Mouse (Mus musculus) lung, postnatal 0 days (tissue): Measurements from ENCODE around the gene D130043K22Rik. TPM values are rescaled to one million over a fixed set of nuclear protein-coding genes. Genes with fewer than 3 reads are reported as not detected.

ENCODE experiments used
- ATAC-seq: fragments of 200-750 bp; cut with Nextera tagmentation; 2 replicates; pipeline ENCODE4 v1.8.0; 2017; ENCODE audit warnings: moderate library complexity
- DNase-seq: peaks from one replicate; pipeline ENCODE4 v3.0.0-alpha.2; 2016; ENCODE audit warnings: low spot score
- H3K27ac ChIP-seq: fragments of 300-500 bp; sonication (generic); 2 replicates; pipeline ENCODE4 v1.5.1; 2014; ENCODE audit warnings: antibody characterized with exemption, mild to moderate bottlenecking, low read length, mixed read lengths
- H3K27me3 ChIP-seq: fragments of 300-500 bp; sonication (generic); replicated peaks from 2 replicates; pipeline ENCODE4 v1.6.1; 2014; ENCODE audit warnings: low read length, mixed read lengths; ENCODE audit not compliant: insufficient read depth
- H3K36me3 ChIP-seq: fragments of 300-500 bp; sonication (generic); 2 replicates; pipeline ENCODE4 v1.6.1; 2014; ENCODE audit warnings: low read length, mixed read lengths; ENCODE audit not compliant: insufficient read depth
- H3K4me1 ChIP-seq: fragments of 300-500 bp; sonication (generic); 2 replicates; pipeline ENCODE4 v1.6.1; 2014; ENCODE audit warnings: antibody characterized with exemption, low read depth, low read length, mixed read lengths; ENCODE audit not compliant: insufficient read depth
- H3K4me2 ChIP-seq: fragments of 300-500 bp; sonication (generic); replicated peaks from 2 replicates; pipeline ENCODE4 v1.6.1; 2014; ENCODE audit warnings: low read depth, mild to moderate bottlenecking, low read length, moderate library complexity, mixed read lengths
- H3K4me3 ChIP-seq: fragments of 300-500 bp; sonication (generic); 2 replicates; pipeline ENCODE4 v1.5.1; 2014; ENCODE audit warnings: low read depth, low read length
- H3K9ac ChIP-seq: fragments of 300-500 bp; sonication (generic); replicated peaks from 2 replicates; pipeline ENCODE4 v1.6.1; 2014; ENCODE audit warnings: low read depth, mild to moderate bottlenecking
- H3K9me3 ChIP-seq: fragments of 300-500 bp; sonication (generic); 2 replicates; pipeline ENCODE4 v1.6.1; 2016; ENCODE audit warnings: low read length, mixed read lengths
- CTCF ChIP-seq: IDR thresholded peaks from 2 replicates; pipeline ENCODE4 v1.5.1; 2016; ENCODE audit warnings: antibody characterized with exemption, mild to moderate bottlenecking
- EP300 ChIP-seq: IDR thresholded peaks from 2 replicates; pipeline ENCODE4 v1.6.1; 2016; ENCODE audit warnings: antibody characterized with exemption, mild to moderate bottlenecking, control low read depth
- WGBS: fragments of 180-500 bp; shearing (Covaris S2); extraction: QIAGEN DNeasy Blood & Tissue Kit; methylation state at CpG from one replicate; pipeline ENCODE4 v1.1.7; 2014; 5-methylcytosine and 5-hydroxymethylcytosine counted together
- polyA plus RNA-seq: library from polyadenylated mRNA; unstranded; fragments of >200 nt; fragmentation: Nextera tagmentation; extraction: Ambion mirVana; gene quantifications from 2 replicates; pipeline ENCODE4 v1.2.1, GENCODE M21; 2015

The D130043K22Rik gene
- polyA plus RNA-seq, 1 experiment from 2014 or later = 0.35 TPM

DNA sequence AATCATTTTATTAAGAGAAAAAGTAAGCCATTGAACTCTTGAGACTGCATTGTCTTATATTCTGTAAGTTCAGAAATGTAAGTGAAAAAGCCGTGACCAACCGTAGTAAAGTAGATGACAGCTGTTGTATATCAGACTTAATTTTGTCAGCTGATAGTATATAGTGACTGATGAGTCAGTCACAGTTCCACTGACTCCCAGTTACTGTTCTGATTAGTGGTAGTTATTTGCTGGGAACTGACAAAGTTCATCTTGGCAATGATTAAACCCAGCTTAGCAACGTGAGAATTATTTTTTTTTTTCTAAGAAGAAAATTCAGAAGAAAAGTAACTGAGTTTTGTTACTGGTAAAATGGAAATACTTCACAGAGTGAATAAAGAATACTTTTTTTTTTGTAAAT lies 3.2 kb upstream of the D130043K22Rik start:
- 64% methylated on average over 3 of the region's 3 CpGs for WGBS
- DNase-seq (no peak), ATAC-seq (no peak)
- Histone ChIP-seq H3K36me3 (0 out of 2 replicates have a peak, but pooled peaks cover 16% of the 10 kb centered on the region), H3K4me1 (no peaks in the 10 kb centered on the region), H3K9me3 (no peaks in the 10 kb centered on the region), H3K27me3 (no peaks in the 10 kb centered on the region), H3K27ac (no peak overlapping the region), H3K4me3 (no peak overlapping the region), H3K9ac (no peak overlapping the region), H3K4me2 (no peak overlapping the region)
- TF ChIP-seq EP300 = no peak
- TF ChIP-seq CTCF = no peak

DNA sequence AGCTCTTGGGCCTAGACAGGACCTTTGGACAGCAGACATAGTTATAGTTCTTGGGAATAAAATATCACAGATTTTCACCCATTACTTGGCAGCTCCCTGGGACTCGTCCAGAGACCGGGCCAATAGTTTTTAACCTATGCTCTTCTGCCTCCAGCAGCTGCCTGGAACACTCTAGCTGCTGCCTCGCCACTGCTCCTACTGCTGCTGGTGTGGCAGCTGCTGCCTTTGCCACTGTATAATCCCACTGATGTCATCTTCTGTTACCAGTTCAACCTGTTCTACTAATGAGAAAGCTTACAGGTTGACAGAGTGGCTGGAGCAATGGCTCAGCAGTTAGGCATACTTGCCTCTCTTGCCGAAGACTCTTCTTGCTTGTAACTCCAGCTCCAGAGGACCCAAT lies 4.4 kb downstream of the D130043K22Rik start:
- H3K4me2 ChIP-seq = no peak overlapping the region
- TF ChIP-seq EP300 (no peak), CTCF (no peak)
- H3K27me3 ChIP-seq = no peaks in the 10 kb centered on the region
- H3K9ac ChIP-seq = no peak overlapping the region
- ATAC-seq (no peak), DNase-seq (no peak)
- no peak overlapping the region for H3K27ac ChIP-seq
- WGBS = 70% methylated on average over 4 of the region's 4 CpGs
- no peaks in the 10 kb centered on the region for H3K36me3 ChIP-seq
- no peak overlapping the region for H3K4me3 ChIP-seq
- H3K9me3 ChIP-seq = no peaks in the 10 kb centered on the region
- no peaks in the 10 kb centered on the region for H3K4me1 ChIP-seq

DNA sequence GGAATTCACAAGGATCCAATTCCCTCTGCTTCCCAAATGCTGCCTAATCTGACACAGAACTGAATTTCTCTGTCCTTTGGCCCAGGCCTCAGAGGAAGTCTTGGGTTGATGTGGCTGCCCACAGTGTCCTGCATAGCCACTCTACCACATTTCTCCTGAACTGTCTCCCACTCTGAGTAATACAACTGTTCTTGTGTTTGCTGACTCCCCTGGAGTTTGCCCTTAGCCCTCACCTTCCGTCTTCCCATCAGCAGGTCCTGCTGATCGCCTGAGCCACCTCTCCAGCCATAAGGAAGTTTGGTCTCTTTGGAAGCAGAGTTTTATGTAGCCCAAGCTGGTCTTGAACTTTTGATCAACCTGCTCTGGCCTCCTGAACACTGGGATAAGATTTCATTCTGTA lies 7.1 kb downstream of the D130043K22Rik start:
- H3K9me3 ChIP-seq = no peaks in the 10 kb centered on the region
- ATAC-seq (no peak), DNase-seq (no peak)
- H3K9ac ChIP-seq = no peak overlapping the region
- TF ChIP-seq CTCF (no peak), EP300 (no peak)
- H3K36me3 ChIP-seq = no peaks in the 10 kb centered on the region
- 68% methylated on average over 2 of the region's 2 CpGs for WGBS
- H3K27me3 ChIP-seq = no peaks in the 10 kb centered on the region
- no peak overlapping the region for H3K4me2 ChIP-seq
- H3K27ac ChIP-seq = no peak overlapping the region
- no peaks in the 10 kb centered on the region for H3K4me1 ChIP-seq
- no peak overlapping the region for H3K4me3 ChIP-seq

DNA sequence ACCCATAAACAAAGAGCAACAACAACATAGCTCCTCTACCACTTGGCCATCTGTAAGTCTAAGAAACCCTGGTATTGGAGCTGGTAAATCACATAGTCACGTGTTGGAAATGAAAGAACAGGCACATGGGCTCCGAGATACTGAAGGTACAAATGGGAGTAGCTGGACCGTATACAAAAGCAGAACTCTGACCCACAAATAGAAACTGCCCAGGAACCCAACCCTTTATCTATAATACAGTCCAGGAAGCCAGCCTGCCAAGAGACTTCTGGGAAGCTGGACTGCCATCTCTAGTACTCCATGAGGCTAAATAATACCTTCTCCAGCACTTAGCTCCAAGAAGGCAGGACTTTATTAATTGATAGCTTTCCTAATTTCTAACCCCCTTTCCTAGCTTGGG lies 7.6 kb downstream of the D130043K22Rik start:
- no peak for ATAC-seq
- WGBS = 74% methylated on average over 3 of the region's 3 CpGs

DNA sequence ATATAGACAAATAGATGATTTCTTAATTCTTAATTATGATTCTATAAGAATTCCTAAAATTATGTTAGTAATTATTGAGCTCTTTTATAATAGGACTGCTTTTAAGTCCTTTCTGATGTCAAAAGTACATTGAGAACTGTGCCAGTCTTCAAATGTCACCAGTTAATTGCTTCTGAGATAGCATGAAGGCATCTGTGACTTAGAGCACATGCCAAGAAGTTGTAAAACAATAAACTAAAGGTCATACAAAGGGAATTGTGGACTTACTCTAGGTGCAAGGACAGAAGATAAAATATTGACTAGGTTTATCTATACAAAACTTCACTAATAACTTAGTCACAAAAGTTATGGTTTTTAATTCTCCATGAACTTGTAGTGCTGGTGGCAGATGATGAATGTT lies 14.2 kb downstream of the D130043K22Rik start:
- TF ChIP-seq CTCF (no peak), EP300 (no peak)
- Histone ChIP-seq H3K9me3 (no peaks in the 10 kb centered on the region), H3K9ac (no peak overlapping the region), H3K4me1 (no peaks in the 10 kb centered on the region), H3K27me3 (no peaks in the 10 kb centered on the region), H3K4me2 (no peak overlapping the region), H3K36me3 (no peaks in the 10 kb centered on the region), H3K27ac (no peak overlapping the region), H3K4me3 (no peak overlapping the region)
- no peak for DNase-seq
- ATAC-seq = no peak

More for the DNA sequence above, 7.6 kb downstream of the D130043K22Rik start:
- DNase-seq = no peak
- Histone ChIP-seq H3K27me3 (no peaks in the 10 kb centered on the region), H3K4me1 (no peaks in the 10 kb centered on the region), H3K4me3 (no peak overlapping the region), H3K36me3 (no peaks in the 10 kb centered on the region), H3K27ac (no peak overlapping the region), H3K9ac (no peak overlapping the region), H3K4me2 (no peak overlapping the region), H3K9me3 (no peaks in the 10 kb centered on the region)
- TF ChIP-seq EP300 (no peak), CTCF (no peak)

DNA sequence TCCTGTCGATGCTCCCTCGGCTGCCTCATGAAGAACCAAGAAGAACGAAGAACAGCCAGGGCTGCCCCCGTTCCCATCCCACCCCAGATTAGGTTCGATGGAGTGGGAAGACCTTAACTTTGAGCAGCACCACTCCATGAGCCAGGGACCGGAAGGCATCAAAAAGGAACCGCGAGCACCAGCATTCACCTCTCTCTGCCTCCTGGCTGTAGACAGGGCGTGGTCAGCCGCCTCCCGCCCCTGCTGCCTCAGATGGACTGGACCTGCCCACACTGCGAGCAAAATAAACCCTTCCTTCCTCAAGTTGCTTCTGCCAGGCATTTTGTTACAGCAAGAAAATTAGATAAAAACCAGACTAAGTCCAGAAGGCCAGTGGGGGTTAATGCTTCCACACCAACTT lies 16.1 kb downstream of the D130043K22Rik start:
- Histone ChIP-seq H3K9me3 (no peaks in the 10 kb centered on the region), H3K27me3 (no peaks in the 10 kb centered on the region), H3K36me3 (no peaks in the 10 kb centered on the region), H3K9ac (no peak overlapping the region), H3K4me3 (no peak overlapping the region), H3K27ac (no peak overlapping the region), H3K4me1 (no peaks in the 10 kb centered on the region), H3K4me2 (no peak overlapping the region)
- 72% methylated on average over 12 of the region's 12 CpGs for WGBS
- TF ChIP-seq EP300 = no peak
- no peak for TF ChIP-seq CTCF
- DNase-seq (no peak), ATAC-seq (no peak)

DNA sequence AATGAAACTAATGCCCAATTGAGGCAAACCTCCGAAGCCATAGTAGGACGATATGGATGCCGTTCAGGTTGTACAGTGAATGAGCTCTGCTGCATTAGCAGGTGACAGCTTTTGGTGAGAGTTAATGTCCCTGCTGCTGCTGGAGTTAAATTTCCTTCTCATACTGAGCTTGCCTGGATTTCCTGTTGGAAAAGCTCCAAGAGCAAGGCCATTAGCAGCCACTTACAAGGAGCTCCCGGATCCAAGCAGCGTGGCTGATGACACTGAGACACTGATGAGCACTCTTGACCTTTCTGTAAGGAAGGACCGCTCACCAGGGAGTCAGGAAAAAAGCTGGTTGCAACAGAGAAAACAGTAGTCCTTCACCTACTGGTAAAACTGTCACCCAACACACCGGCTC lies 17.1 kb downstream of the D130043K22Rik start:
- Histone ChIP-seq H3K4me2 (no peak overlapping the region), H3K9ac (no peak overlapping the region), H3K4me3 (no peak overlapping the region), H3K4me1 (no peaks in the 10 kb centered on the region), H3K27ac (no peak overlapping the region), H3K9me3 (no peaks in the 10 kb centered on the region), H3K36me3 (no peaks in the 10 kb centered on the region), H3K27me3 (no peaks in the 10 kb centered on the region)
- TF ChIP-seq EP300 (no peak), CTCF (no peak)
- DNase-seq = peak; percentile 53
- WGBS = 33% methylated on average over 7 of the region's 7 CpGs
- no peak for ATAC-seq
